Mouse (Mus musculus) neural tube, embryonic 11.5 days (tissue): Measurements from ENCODE around the gene Khdrbs1. TPM values are rescaled to one million over a fixed set of nuclear protein-coding genes. Genes with fewer than 3 reads are reported as not detected.

Source experiments
- ATAC-seq: fragments of 200-750 bp; cut with Nextera tagmentation; 2 replicates; pipeline ENCODE4 v1.8.0; 2017; ENCODE audit warnings: moderate number of reproducible peaks, mild to moderate bottlenecking, moderate TSS enrichment, moderate library complexity; ENCODE audit not compliant: insufficient read depth, low FRiP score, low TSS enrichment
- DNase-seq: peaks from one replicate; pipeline ENCODE4 v3.0.0-alpha.2; 2015; ENCODE audit warnings: low spot score
- H3K27ac ChIP-seq: fragments of 300-500 bp; sonication (generic); 2 replicates; pipeline ENCODE4 v1.5.1; 2014; ENCODE audit warnings: low read depth, mild to moderate bottlenecking, low read length
- H3K27me3 ChIP-seq: fragments of 300-500 bp; sonication (generic); 2 replicates; pipeline ENCODE4 v1.6.1; 2014; ENCODE audit warnings: mild to moderate bottlenecking, low read length, mixed read lengths; ENCODE audit not compliant: control insufficient read depth, insufficient read depth
- H3K36me3 ChIP-seq: fragments of 300-500 bp; sonication (generic); 2 replicates; pipeline ENCODE4 v1.6.1; 2014; ENCODE audit warnings: mild to moderate bottlenecking, low read length, moderate library complexity, mixed read lengths; ENCODE audit not compliant: control insufficient read depth, insufficient read depth
- H3K4me1 ChIP-seq: fragments of 300-500 bp; sonication (generic); 2 replicates; pipeline ENCODE4 v1.6.1; 2014; ENCODE audit warnings: low read length, mixed read lengths; ENCODE audit not compliant: control insufficient read depth, insufficient read depth
- H3K4me2 ChIP-seq: fragments of 300-500 bp; sonication (generic); 2 replicates; pipeline ENCODE4 v1.6.1; 2014; ENCODE audit warnings: low read depth, mild to moderate bottlenecking, moderate library complexity
- H3K4me3 ChIP-seq: fragments of 300-500 bp; sonication (generic); 2 replicates; pipeline ENCODE4 v1.5.1; 2014; ENCODE audit warnings: low read depth, low read length
- H3K9ac ChIP-seq: fragments of 300-500 bp; sonication (generic); 2 replicates; pipeline ENCODE4 v1.6.1; 2014; ENCODE audit warnings: mild to moderate bottlenecking, low read length
- H3K9me3 ChIP-seq: fragments of 300-500 bp; sonication (generic); 2 replicates; pipeline ENCODE4 v1.6.1; 2016; ENCODE audit warnings: low read length; ENCODE audit not compliant: control insufficient read depth
- WGBS: fragments of 180-500 bp; shearing (Covaris S2); extraction: QIAGEN DNeasy Blood & Tissue Kit; methylation state at CpG from one replicate; pipeline ENCODE4 v1.1.7; 2014; 5-methylcytosine and 5-hydroxymethylcytosine counted together
- polyA plus RNA-seq: library from polyadenylated mRNA; unstranded; fragments of >200 nt; fragmentation: Nextera tagmentation; extraction: Ambion mirVana; gene quantifications from 2 replicates; pipeline ENCODE4 v1.2.1, GENCODE M21; 2014

Gene Khdrbs1
- 183 and 195 TPM in 2 replicates for polyA plus RNA-seq

- H3K27ac ChIP-seq = peak within 1 kb of the TSS; percentile 99
- peaks cover 11% of the 10 kb centered on the region for H3K4me1 ChIP-seq
- H3K27me3 ChIP-seq = no peaks in the 10 kb centered on the region
- H3K9ac ChIP-seq = peak within 1 kb of the TSS; percentile 99
- under 1% methylated on average over 69 of the region's 76 CpGs for WGBS
- DNase-seq = peak; percentile 100
- no peaks in the 10 kb centered on the region for H3K9me3 ChIP-seq
- ATAC-seq = peak; percentile 91
- H3K4me2 ChIP-seq = peak within 1 kb of the TSS; percentile 75
- no peaks in the 10 kb centered on the region for H3K36me3 ChIP-seq
- H3K4me3 ChIP-seq = peak within 1 kb of the TSS; percentile 100
These were observed at the start of gene Khdrbs1 for GRCm38 (mm10) chr4:129742232-129743009. Gene Khdrbs1 (minus strand): TSS chr4:129742303.

GRCm38 (mm10) chr4:129791399-129791798, 49.3 kb upstream of the Khdrbs1 start:
- H3K4me1 ChIP-seq = 0 out of 2 replicates have a peak, but pooled peaks cover 2% of the 10 kb centered on the region
- H3K9me3 ChIP-seq = no peaks in the 10 kb centered on the region
- H3K9ac ChIP-seq = no peak overlapping the region
- no peaks in the 10 kb centered on the region for H3K36me3 ChIP-seq
- WGBS = 35% methylated on average over 1 of the region's 1 CpGs
- no peak for ATAC-seq
- no peak overlapping the region for H3K27ac ChIP-seq
- no peak overlapping the region for H3K4me2 ChIP-seq
- H3K4me3 ChIP-seq = no peak overlapping the region
- no peaks in the 10 kb centered on the region for H3K27me3 ChIP-seq
- DNase-seq = no peak

- Histone ChIP-seq H3K4me2 (no peak overlapping the region), H3K9me3 (no peaks in the 10 kb centered on the region), H3K9ac (no peak overlapping the region), H3K4me1 (0 out of 2 replicates have a peak, but pooled peaks cover 2% of the 10 kb centered on the region), H3K27me3 (no peaks in the 10 kb centered on the region), H3K36me3 (no peaks in the 10 kb centered on the region), H3K27ac (no peak overlapping the region), H3K4me3 (no peak overlapping the region)
- ATAC-seq (no peak), DNase-seq (no peak)
- WGBS = 60% methylated on average over 3 of the region's 3 CpGs
These were observed 48.4 kb upstream of the Khdrbs1 start for GRCm38 (mm10) chr4:129790475-129790874.

DNA sequence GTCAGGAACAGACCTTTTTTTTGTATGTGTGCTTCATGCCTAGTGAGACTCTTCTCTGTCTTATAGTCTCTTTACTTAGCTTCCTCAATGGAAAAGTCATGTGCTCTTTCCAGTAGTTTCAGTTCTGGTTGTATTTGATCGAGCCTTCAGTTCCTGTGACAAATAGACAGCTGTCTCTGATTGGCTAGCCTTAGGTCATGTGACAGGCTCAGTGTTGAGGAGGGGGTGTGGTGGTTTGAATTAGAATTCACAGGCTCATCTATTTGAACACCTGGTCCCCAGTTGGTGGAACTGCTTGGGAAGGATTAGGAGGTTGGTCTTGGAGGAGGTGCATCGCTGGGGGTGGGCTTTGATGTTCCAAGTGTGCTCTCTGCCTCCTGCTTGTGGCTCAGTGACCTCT, 47.5 kb upstream of the Khdrbs1 start:
- H3K4me2 ChIP-seq = no peak overlapping the region
- ATAC-seq (no peak), DNase-seq (no peak)
- H3K4me1 ChIP-seq = no peaks in the 10 kb centered on the region
- no peak overlapping the region for H3K27ac ChIP-seq
- H3K36me3 ChIP-seq = no peaks in the 10 kb centered on the region
- 91% methylated on average over 2 of the region's 2 CpGs for WGBS
- no peak overlapping the region for H3K4me3 ChIP-seq
- H3K9me3 ChIP-seq = no peaks in the 10 kb centered on the region
- no peak overlapping the region for H3K9ac ChIP-seq
- no peaks in the 10 kb centered on the region for H3K27me3 ChIP-seq

GRCm38 (mm10) chr4:129788693-129789092, 46.6 kb upstream of the Khdrbs1 start:
- ATAC-seq = no peak
- H3K27ac ChIP-seq = no peak overlapping the region
- no peak overlapping the region for H3K4me2 ChIP-seq
- H3K36me3 ChIP-seq = no peaks in the 10 kb centered on the region
- H3K4me1 ChIP-seq = no peaks in the 10 kb centered on the region
- DNase-seq = no peak
- H3K27me3 ChIP-seq = no peaks in the 10 kb centered on the region
- no peaks in the 10 kb centered on the region for H3K9me3 ChIP-seq
- 58% methylated on average over 8 of the region's 8 CpGs for WGBS
- no peak overlapping the region for H3K9ac ChIP-seq
- H3K4me3 ChIP-seq = no peak overlapping the region

- Histone ChIP-seq H3K27me3 (no peaks in the 10 kb centered on the region), H3K4me2 (no peak overlapping the region), H3K36me3 (no peaks in the 10 kb centered on the region), H3K9ac (no peak overlapping the region), H3K27ac (no peak overlapping the region), H3K4me1 (peaks cover 3% of the 10 kb centered on the region; the same call in 1 of the 2 replicates), H3K9me3 (no peaks in the 10 kb centered on the region), H3K4me3 (no peak overlapping the region)
- WGBS = 8% methylated on average over 4 of the region's 4 CpGs
- ATAC-seq (no peak), DNase-seq (peak; percentile 69)
These were observed 43.1 kb upstream of the Khdrbs1 start for GRCm38 (mm10) chr4:129785178-129785577.

- Histone ChIP-seq H3K36me3 (no peaks in the 10 kb centered on the region), H3K27me3 (no peaks in the 10 kb centered on the region), H3K4me3 (no peak overlapping the region), H3K4me1 (peaks cover 3% of the 10 kb centered on the region; the same call in 1 of the 2 replicates), H3K9ac (no peak overlapping the region), H3K9me3 (no peaks in the 10 kb centered on the region), H3K4me2 (no peak overlapping the region), H3K27ac (no peak overlapping the region)
- DNase-seq (no peak), ATAC-seq (no peak)
- 79% methylated on average over 5 of the region's 5 CpGs for WGBS
These were observed 41.4 kb upstream of the Khdrbs1 start for GRCm38 (mm10) chr4:129783506-129783905.

DNA sequence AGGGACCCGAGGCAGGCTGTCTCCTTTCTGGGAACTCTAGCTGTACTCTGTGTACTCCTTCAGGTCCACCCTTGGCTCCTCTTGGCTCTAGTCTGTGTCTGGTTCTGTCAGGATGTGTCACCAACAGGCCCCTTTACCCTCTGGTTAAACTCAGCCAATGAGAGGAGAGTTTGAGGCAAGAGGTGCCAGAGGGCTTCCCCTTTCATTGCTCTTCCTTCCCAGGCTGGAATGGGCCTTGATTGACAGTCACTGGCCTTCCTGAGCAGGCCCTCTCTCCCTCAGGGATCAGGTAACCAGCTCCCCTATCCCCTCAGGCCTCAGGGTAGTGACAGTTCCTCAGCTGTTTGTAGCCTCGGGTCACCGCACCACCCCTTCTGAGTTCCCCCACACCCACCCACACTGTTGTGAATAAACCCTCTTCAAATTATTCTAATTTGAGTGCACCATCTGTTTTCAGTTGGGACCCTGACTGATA, 40.8 kb upstream of the Khdrbs1 start:
- Histone ChIP-seq H3K4me2 (no peak overlapping the region), H3K4me1 (peaks cover 3% of the 10 kb centered on the region; the same call in 1 of the 2 replicates), H3K9me3 (no peaks in the 10 kb centered on the region), H3K4me3 (no peak overlapping the region), H3K27me3 (no peaks in the 10 kb centered on the region), H3K36me3 (no peaks in the 10 kb centered on the region), H3K9ac (no peak overlapping the region), H3K27ac (no peak overlapping the region)
- ATAC-seq (no peak), DNase-seq (peak; percentile 21)
- WGBS = 36% methylated on average over 3 of the region's 3 CpGs
